Mouse (Mus musculus) thymus, adult 2 months (tissue): ENCODE measurements around the gene Tmem131. TPM values are rescaled to one million over a fixed set of nuclear protein-coding genes. Genes with fewer than 3 reads are reported as not detected.

Experiments used
- DNase-seq: peaks from one replicate; pipeline ENCODE4 v3.0.0; 2021
- H3K27ac ChIP-seq: fragments of 200-500 bp; 2 replicates; pipeline ENCODE4 v1.5.1; 2012; ENCODE audit warnings: low read length, control low read depth; ENCODE audit not compliant: control insufficient read depth, insufficient read depth
- H3K27me3 ChIP-seq: fragments of 200-500 bp; 2 replicates; pipeline ENCODE4 v1.6.1; 2012; ENCODE audit warnings: mild to moderate bottlenecking, low read length, moderate library complexity, mixed read lengths; ENCODE audit not compliant: control insufficient read depth, insufficient read depth
- H3K36me3 ChIP-seq: fragments of 200-500 bp; 2 replicates; pipeline ENCODE4 v1.6.1; 2012; ENCODE audit warnings: mild to moderate bottlenecking, low read length, moderate library complexity; ENCODE audit not compliant: control insufficient read depth, insufficient read depth
- H3K4me1 ChIP-seq: fragments of 200-500 bp; replicated peaks from 2 replicates; pipeline ENCODE4 v1.6.1; 2012; ENCODE audit warnings: low read length; ENCODE audit not compliant: control insufficient read depth, insufficient read depth
- H3K4me3 ChIP-seq: fragments of 200-500 bp; 2 replicates; pipeline ENCODE4 v1.5.1; 2012; ENCODE audit warnings: mild to moderate bottlenecking, low read length, control low read depth, moderate library complexity; ENCODE audit not compliant: control insufficient read depth, insufficient read depth
- CTCF ChIP-seq: fragments of 200-500 bp; IDR thresholded peaks from 2 replicates; pipeline ENCODE4 v1.5.1; 2012; ENCODE audit warnings: mild to moderate bottlenecking, control low read depth, low read length, moderate library complexity, borderline replicate concordance; ENCODE audit not compliant: control insufficient read depth, poor library complexity, insufficient read depth; ENCODE audit errors: extremely low read depth
- POLR2A ChIP-seq: fragments of 200-500 bp; IDR thresholded peaks from 2 replicates; pipeline ENCODE4 v1.6.1; 2012; ENCODE audit warnings: mild to moderate bottlenecking, low read length, control low read depth, moderate library complexity; ENCODE audit not compliant: control insufficient read depth, poor library complexity, insufficient read depth; ENCODE audit errors: extremely low read depth
- WGBS: fragments of 180-500 bp; shearing (Covaris S2); methylation state at CpG from one replicate; pipeline ENCODE4 v1.1.7; 2018; 5-methylcytosine and 5-hydroxymethylcytosine counted together
- polyA plus RNA-seq: library from polyadenylated mRNA; depleted of rRNA; stranded (reverse); fragments of >200 nt; gene quantifications from 2 replicates; pipeline ENCODE4 v1.2.3, GENCODE M21; 2012

The Tmem131 gene
- polyA plus RNA-seq, 1 experiment, result 51.1 TPM

- Histone ChIP-seq H3K4me1 (peaks cover 55% of the 10 kb centered on the region), H3K27me3 (no peaks in the 10 kb centered on the region), H3K36me3 (no peaks in the 10 kb centered on the region), H3K4me3 (peak overlapping the region; percentile 2; the same call in 1 of the 2 replicates), H3K27ac (peak overlapping the region; percentile 90)
- no peak for TF ChIP-seq CTCF
- TF ChIP-seq POLR2A, result 0 out of 2 replicates have a peak, but pooled peaks have one; percentile 8
- peak; percentile 68 for DNase-seq
- 9% methylated on average over 15 of the region's 15 CpGs for WGBS
Observed at GRCm38 (mm10) chr1:36921614-36922393, 21.7 kb downstream of the Tmem131 start.

- Histone ChIP-seq H3K4me3 (no peak overlapping the region), H3K4me1 (peaks cover 50% of the 10 kb centered on the region), H3K36me3 (no peaks in the 10 kb centered on the region), H3K27me3 (no peaks in the 10 kb centered on the region), H3K27ac (peak overlapping the region; percentile 98)
- no peak for TF ChIP-seq CTCF
- no peak for TF ChIP-seq POLR2A
- no peak for DNase-seq
- 63% methylated on average over 4 of the region's 4 CpGs for WGBS
Observed at GRCm38 (mm10) chr1:36920726-36921125, 22.7 kb downstream of the Tmem131 start.

GRCm38 (mm10) chr1:36920154-36920716 is 23.2 kb downstream of the Tmem131 start:
- TF ChIP-seq POLR2A, result no peak
- H3K27ac ChIP-seq, result peak overlapping the region; percentile 98
- H3K4me1 ChIP-seq, result peaks cover 53% of the 10 kb centered on the region
- H3K36me3 ChIP-seq, result no peaks in the 10 kb centered on the region
- no peak overlapping the region for H3K4me3 ChIP-seq
- no peaks in the 10 kb centered on the region for H3K27me3 ChIP-seq
- WGBS, result under 1% methylated on average over 3 of the region's 3 CpGs
- DNase-seq, result peak; percentile 47

GRCm38 (mm10) chr1:36919728-36920127 is 23.7 kb downstream of the Tmem131 start:
- H3K27ac ChIP-seq, result peak overlapping the region; percentile 98
- peak; percentile 64 for DNase-seq
- TF ChIP-seq POLR2A, result no peak
- TF ChIP-seq CTCF, result no peak
- H3K36me3 ChIP-seq, result no peaks in the 10 kb centered on the region
- WGBS, result 6% methylated on average over 1 of the region's 1 CpGs
- H3K4me3 ChIP-seq, result no peak overlapping the region
- peaks cover 51% of the 10 kb centered on the region for H3K4me1 ChIP-seq
- H3K27me3 ChIP-seq, result no peaks in the 10 kb centered on the region

- Histone ChIP-seq H3K4me3 (no peak overlapping the region), H3K36me3 (no peaks in the 10 kb centered on the region), H3K4me1 (peaks cover 46% of the 10 kb centered on the region), H3K27me3 (no peaks in the 10 kb centered on the region), H3K27ac (no peak overlapping the region)
- DNase-seq, result no peak
- WGBS, result 97% methylated on average over 1 of the region's 1 CpGs
- TF ChIP-seq CTCF (no peak), POLR2A (no peak)
Observed at GRCm38 (mm10) chr1:36917423-36917822, 26.0 kb downstream of the Tmem131 start.

- Histone ChIP-seq H3K27ac (no peak overlapping the region), H3K4me3 (no peak overlapping the region), H3K4me1 (peaks cover 36% of the 10 kb centered on the region), H3K36me3 (no peaks in the 10 kb centered on the region), H3K27me3 (no peaks in the 10 kb centered on the region)
- no peak for DNase-seq
- WGBS, result 7% methylated on average over 5 of the region's 5 CpGs
- TF ChIP-seq POLR2A (no peak), CTCF (no peak)
Observed at GRCm38 (mm10) chr1:36915200-36915580, 28.3 kb downstream of the Tmem131 start.
